Mouse (Mus musculus) thymus, adult 2 months (tissue): ENCODE results near the gene Myl4.

Experiments
- CTCF ChIP-seq: fragments of 200-500 bp; IDR thresholded peaks from 2 replicates; pipeline ENCODE4 v1.5.1; 2012; ENCODE audit warnings: mild to moderate bottlenecking, control low read depth, low read length, moderate library complexity, borderline replicate concordance; ENCODE audit not compliant: control insufficient read depth, poor library complexity, insufficient read depth; ENCODE audit errors: extremely low read depth
- POLR2A ChIP-seq: fragments of 200-500 bp; IDR thresholded peaks from 2 replicates; pipeline ENCODE4 v1.6.1; 2012; ENCODE audit warnings: mild to moderate bottlenecking, low read length, control low read depth, moderate library complexity; ENCODE audit not compliant: control insufficient read depth, poor library complexity, insufficient read depth; ENCODE audit errors: extremely low read depth

DNA sequence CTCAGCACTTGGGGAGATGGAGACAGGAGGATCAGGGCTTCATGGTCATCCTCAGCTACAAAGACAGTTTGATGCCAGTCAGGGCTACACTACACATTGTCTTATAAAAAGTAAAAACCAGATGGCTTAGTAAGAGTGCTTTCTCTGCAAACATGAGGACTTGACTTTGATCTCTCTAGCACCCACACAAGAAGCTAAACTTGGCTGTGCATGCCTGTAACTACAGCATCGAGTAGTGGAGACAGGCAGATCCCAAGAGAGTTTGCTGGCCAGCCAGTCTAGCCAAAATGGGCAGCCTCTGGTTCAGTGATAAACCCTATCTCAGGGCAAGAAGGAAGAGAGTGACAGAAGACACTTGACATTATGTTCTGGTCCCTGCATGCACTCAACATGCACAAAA is 13.0 kb downstream of the Myl4 start:
- no peak for TF ChIP-seq POLR2A
- no peak for TF ChIP-seq CTCF
